Mouse (Mus musculus): ENCODE measurements around the gene Olfr1264.

DNA sequence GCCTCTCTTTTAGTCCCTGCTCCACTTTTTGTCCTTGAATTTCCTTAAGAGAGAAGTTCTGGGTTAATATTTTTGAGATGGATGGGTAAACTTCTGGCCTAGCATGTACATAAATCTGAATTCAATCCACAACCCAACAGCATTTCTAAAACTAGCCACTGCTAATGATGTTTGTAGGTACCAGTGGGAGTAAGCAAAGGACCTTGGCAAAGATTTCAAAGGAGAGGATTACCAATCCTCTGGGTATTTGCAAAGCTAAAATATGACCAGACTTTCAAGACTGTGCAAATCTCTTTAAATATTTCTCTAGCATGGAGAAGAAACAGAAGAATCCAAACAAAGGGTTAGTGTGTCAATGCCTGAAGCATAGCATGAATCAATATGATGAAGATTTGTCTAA is 25.5 kb downstream of the Olfr1264 start, which contains the start of gene Olfr1262:
- TF ChIP-seq CTCF (IDR thresholded peaks at IDR 0.05; ENCODE audit: extremely low read depth, insufficient read length, insufficient replicate concordance, low read depth, low read length) (no peak), POLR2A (IDR thresholded peaks at IDR 0.05; ENCODE audit: low read depth, low read length) (no peak)
